In the genomic region with DNA sequence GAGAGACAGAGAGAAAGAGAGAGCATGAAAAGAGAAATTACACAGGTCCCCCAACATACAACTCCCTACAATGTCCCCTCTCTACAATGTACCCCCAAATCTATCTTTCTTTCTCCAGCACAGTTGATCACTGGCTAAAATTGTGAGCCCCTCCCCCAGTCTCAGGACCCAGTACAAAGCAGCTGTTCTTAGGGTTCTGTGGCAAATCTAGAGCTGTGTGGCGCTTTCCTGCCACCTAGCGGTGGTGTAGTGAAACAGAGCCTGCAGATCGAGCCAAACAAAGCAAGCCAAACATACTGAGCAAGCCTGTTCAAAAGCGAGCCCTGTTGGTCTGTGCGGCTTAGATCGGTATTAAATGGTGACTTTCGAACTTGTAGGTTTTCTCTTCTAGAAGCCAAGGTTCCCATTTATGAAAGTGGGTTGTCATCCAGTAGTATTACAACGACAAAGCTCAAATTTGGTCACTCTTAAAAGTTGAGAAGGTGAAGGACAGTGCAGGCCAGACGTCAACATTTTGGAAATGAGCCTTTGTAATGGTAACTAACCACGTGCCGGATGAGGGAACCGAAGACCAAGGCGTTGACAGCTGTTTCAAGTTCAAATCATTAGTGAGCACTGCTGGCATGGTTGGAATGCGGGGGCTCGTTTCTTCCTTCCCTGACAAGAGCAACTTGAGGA, we compare ENCODE assay signal across 8 mouse cellular contexts. TPM values are rescaled to one million over a fixed set of nuclear protein-coding genes. Genes with fewer than 3 reads are reported as not detected.
DNase-seq lines count a peak whose midpoint lies in the region; ATAC-seq and TF ChIP-seq lines count a peak whose summit lies in the region.

No protein-coding gene starts in this region.

- no peaks in the 10 kb centered on the region for H3K36me3 ChIP-seq in forebrain, embryonic 14.5 days (ENCODE audit: control insufficient read depth, insufficient read depth, low read length)
- no peaks in the 10 kb centered on the region for H3K36me3 ChIP-seq in lung, embryonic 16.5 days (ENCODE audit: control insufficient read depth, insufficient read depth, low read length)

- H3K4me2 ChIP-seq in forebrain, embryonic 14.5 days (ENCODE audit: low read length) = no peak overlapping the region
- no peak overlapping the region for H3K4me2 ChIP-seq in lung, embryonic 16.5 days (ENCODE audit: low read depth, low read length)

- H3K9me3 ChIP-seq in forebrain, embryonic 14.5 days (replicated peaks; ENCODE audit: control insufficient read depth, low read length) = no peaks in the 10 kb centered on the region; the same call in 1 of the 2 replicates
- peaks cover 5% of the 10 kb centered on the region; the same call in 1 of the 2 replicates for H3K9me3 ChIP-seq in lung, embryonic 16.5 days (ENCODE audit: control insufficient read depth, low read length)

- H3K9ac ChIP-seq in forebrain, embryonic 14.5 days (ENCODE audit: low read length) = no peak overlapping the region
- H3K9ac ChIP-seq in lung, embryonic 16.5 days (ENCODE audit: low read length) = peak overlapping the region; percentile 44; the same call in 1 of the 2 replicates

- TF ChIP-seq CTCF in layer of hippocampus, adult 2 months (conservative IDR thresholded peaks at IDR 0.05) = peak; percentile 93

- H3K27ac ChIP-seq in forebrain, embryonic 14.5 days (ENCODE audit: low read depth, low read length) = no peak overlapping the region
- H3K27ac ChIP-seq in layer of hippocampus, adult 2 months = no peak overlapping the region
- no peak overlapping the region for H3K27ac ChIP-seq in lung, embryonic 16.5 days (ENCODE audit: low read length)

- ATAC-seq in cerebellum, adult (ENCODE audit: insufficient number of reproducible peaks, low FRiP score, low TSS enrichment) = 0 out of 2 replicates have a peak, but pooled peaks have one; percentile 46
- ATAC-seq in forebrain, embryonic 14.5 days = peak; percentile 93
- ATAC-seq in hematopoietic stem cell, adult 5-6 weeks (replicated peaks in 1 of 2; ENCODE audit: insufficient read depth in 1 of 2, low FRiP score in 2 of 2, low TSS enrichment in 1 of 2, low read depth in 1 of 2, poor library complexity in 2 of 2, severe bottlenecking in 2 of 2) = peak; percentile 75 to 83
- ATAC-seq in lung, embryonic 16.5 days (ENCODE audit: low read depth) = peak; percentile 88

- H3K27me3 ChIP-seq in forebrain, embryonic 14.5 days (replicated peaks; ENCODE audit: control insufficient read depth, insufficient read depth, low read length) = no peaks in the 10 kb centered on the region
- no peaks in the 10 kb centered on the region for H3K27me3 ChIP-seq in lung, embryonic 16.5 days (ENCODE audit: control insufficient read depth, insufficient read depth, low read depth, low read length)

- peak; percentile 27 for DNase-seq in MEL-GATA-1-ER (ENCODE audit: extremely low read depth, low read depth)
- peak; percentile 95 for DNase-seq in forebrain, embryonic 14.5 days (ENCODE audit: low spot score)
- peak; percentile 86 to 88 for DNase-seq in layer of hippocampus, adult 2 months (ENCODE audit: low spot score in 2 of 2)
- DNase-seq in retina, adult 2 months (ENCODE audit: low read depth, low spot score) = peak; percentile 55
- DNase-seq in thymus, postnatal 25 days = peak; percentile 82

- 24% methylated on average over 15 of the region's 15 CpGs for WGBS in forebrain, embryonic 14.5 days
- WGBS in lung, embryonic 16.5 days = 13% methylated on average over 15 of the region's 15 CpGs

- no peak overlapping the region for H3K4me3 ChIP-seq in forebrain, embryonic 14.5 days (ENCODE audit: low read depth, low read length)
- no peak overlapping the region for H3K4me3 ChIP-seq in layer of hippocampus, adult 2 months
- no peak overlapping the region for H3K4me3 ChIP-seq in lung, embryonic 16.5 days (ENCODE audit: low read length)

- H3K4me1 ChIP-seq in forebrain, embryonic 14.5 days (ENCODE audit: control insufficient read depth, insufficient read depth, low read length) = no peaks in the 10 kb centered on the region
- H3K4me1 ChIP-seq in lung, embryonic 16.5 days (replicated peaks; ENCODE audit: control insufficient read depth, insufficient read depth, low read length) = peaks cover 3% of the 10 kb centered on the region; the same call in 1 of the 2 replicates

RNA-seq across cellular contexts. Expression of gene Cd83, which starts 44.8 kb away (rescaled TPM):
- 9.1 and 9.2 TPM in 2 replicates for polyA plus RNA-seq in forebrain, embryonic 14.5 days (2014; fragmentation: Nextera tagmentation; extraction: Ambion mirVana)
- total RNA-seq in hematopoietic stem cell, adult 5-6 weeks (2017) = 1.6 and 2.7 TPM in 2 replicates
- total RNA-seq in layer of hippocampus, adult 2 months (2021) = 1 to 10 TPM; 7.5 to 8.3 TPM
- 12.3 and 14.1 TPM in 2 replicates for polyA plus RNA-seq in lung, embryonic 16.5 days (2015; fragmentation: Nextera tagmentation; extraction: Ambion mirVana)

Comparison
In these comparisons a context has a peak if more than half of its experiments do, and no peak if none do; other contexts are left out.
1. DNase-seq: peak in every context shown above with its lines; median percentile 95 in forebrain, embryonic 14.5 days; 87 in layer of hippocampus, adult 2 months; 82 in thymus, postnatal 25 days; 55 in retina, adult 2 months; 27 in MEL-GATA-1-ER.